Mouse (Mus musculus): Measurements from ENCODE around the gene 4930452B06Rik.

GRCm38 (mm10) chr14:8510288-8510959 lies 155.6 kb downstream of the 4930452B06Rik start:
- no peak for TF ChIP-seq POLR2A (IDR thresholded peaks at IDR 0.05; ENCODE audit: extremely low read depth, insufficient read depth, low read length)
- TF ChIP-seq CTCF (IDR thresholded peaks at IDR 0.05; ENCODE audit: extremely low read depth, insufficient read depth, low read length), result no peak

Measured in cortical plate, adult 2 months (tissue).